In the genomic region with DNA sequence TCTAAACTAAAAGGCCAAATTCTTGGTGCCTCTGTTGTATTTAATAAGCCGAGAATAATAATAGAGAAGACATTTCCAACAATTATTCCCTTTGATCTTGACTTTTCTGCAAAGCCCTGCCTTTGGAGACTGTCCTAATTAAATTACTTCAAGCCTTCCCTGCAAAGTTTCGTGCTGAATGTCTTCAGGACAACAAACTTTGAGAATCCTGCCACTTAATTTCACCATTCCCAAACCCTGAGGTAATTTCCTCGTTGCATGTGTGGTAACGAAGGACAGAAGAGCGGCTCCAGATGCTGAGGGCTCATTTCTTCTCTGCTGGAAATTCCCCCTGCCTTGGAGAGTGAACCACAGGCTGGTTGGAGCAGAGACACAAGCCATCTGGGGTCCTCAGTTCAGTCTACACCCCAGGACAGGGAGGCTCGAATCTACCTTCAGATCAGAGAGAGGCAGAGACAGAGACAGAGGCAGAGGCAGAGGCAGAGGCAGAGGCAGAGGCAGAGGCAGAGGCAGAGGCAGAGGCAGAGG, we compare ENCODE assay signal across 24 mouse cellular contexts.
A peak's percentile ranks its signal among the peaks of the same experiment; 100 is the strongest.
DNase-seq lines count a peak whose midpoint lies in the region; ATAC-seq and TF ChIP-seq lines count a peak whose summit lies in the region.
"Had no signal": no experiment of that assay in that cellular context is flagged by ENCODE, and none has a peak within 500 bp of the region (broad histone marks: within the 10 kb centered on the region; RNA-seq: fewer than 3 reads in every experiment).

No protein-coding gene starts in this region.

- H3K27me3 ChIP-seq in kidney, embryonic 15.5 days: no peaks in the 10 kb centered on the region
- no peaks in the 10 kb centered on the region for H3K27me3 ChIP-seq in embryonic facial prominence, embryonic 13.5 days
- H3K27me3 ChIP-seq: forebrain, embryonic 13.5 days; hindbrain, embryonic 13.5 days; limb, embryonic 13.5 days; neural tube, embryonic 15.5 days; stomach, embryonic 15.5 days had no signal

- no peak for ATAC-seq in kidney, embryonic 15.5 days (replicated peaks; ENCODE audit: low FRiP score)
- ATAC-seq in embryonic facial prominence, embryonic 13.5 days (ENCODE audit: insufficient number of reproducible peaks, insufficient read depth, low FRiP score, low TSS enrichment, low read depth): no peak
- ATAC-seq: forebrain, embryonic 13.5 days had no signal

- no peak overlapping the region for H3K4me2 ChIP-seq in kidney, embryonic 15.5 days
- H3K4me2 ChIP-seq in embryonic facial prominence, embryonic 13.5 days: no peak overlapping the region
- H3K4me2 ChIP-seq: forebrain, embryonic 13.5 days; heart, embryonic 11.5 days; hindbrain, embryonic 13.5 days; limb, embryonic 13.5 days; liver, embryonic 11.5 days; neural tube, embryonic 15.5 days; stomach, embryonic 15.5 days had no signal

- peaks cover 15% of the 10 kb centered on the region; the same call in 1 of the 2 replicates for H3K4me1 ChIP-seq in kidney, embryonic 15.5 days
- H3K4me1 ChIP-seq in lung, adult 2 months (ENCODE audit: control insufficient read depth, insufficient read depth, low read length): peaks cover 2% of the 10 kb centered on the region; the same call in 1 of the 2 replicates
- peaks cover 27% of the 10 kb centered on the region for H3K4me1 ChIP-seq in embryonic facial prominence, embryonic 13.5 days
- H3K4me1 ChIP-seq: forebrain, embryonic 13.5 days; stomach, embryonic 15.5 days had no signal

- H3K36me3 ChIP-seq in kidney, embryonic 15.5 days: no peaks in the 10 kb centered on the region
- no peaks in the 10 kb centered on the region for H3K36me3 ChIP-seq in embryonic facial prominence, embryonic 13.5 days
- H3K36me3 ChIP-seq: hindbrain, embryonic 13.5 days; limb, embryonic 13.5 days; neural tube, embryonic 15.5 days; stomach, embryonic 15.5 days had no signal

- DNase-seq in kidney, adult 11 months: no peak
- DNase-seq in lung, postnatal 10 days: peak; percentile 49
- DNase-seq in lung, adult 2 months: no peak
- DNase-seq in layer of hippocampus, postnatal 25 days (ENCODE audit: extremely low spot score in 1 of 2, low spot score in 1 of 2): no peak
- DNase-seq: adrenal gland, postnatal 36 days; B cell, adult 2 months; cerebellum, adult 18-20 months; cerebellum, postnatal 10 days; gastrocnemius, postnatal 10 days; heart, postnatal 4 days; midbrain, embryonic 14.5 days; retina, postnatal 1 day; right cerebral cortex, postnatal 14 days had no signal

- H3K4me3 ChIP-seq in kidney, embryonic 15.5 days (replicated peaks): no peak overlapping the region
- no peak overlapping the region for H3K4me3 ChIP-seq in lung, adult 2 months (replicated peaks; ENCODE audit: extremely low read depth, low read depth, low read length)
- no peak overlapping the region for H3K4me3 ChIP-seq in embryonic facial prominence, embryonic 13.5 days
- H3K4me3 ChIP-seq: erythroblast, embryonic 14.5 days; forebrain, embryonic 13.5 days; hindbrain, embryonic 13.5 days; layer of hippocampus, adult 2 months; limb, embryonic 13.5 days; neural tube, embryonic 15.5 days; stomach, embryonic 15.5 days had no signal

- H3K9ac ChIP-seq in kidney, embryonic 15.5 days: no peak overlapping the region
- no peak overlapping the region for H3K9ac ChIP-seq in embryonic facial prominence, embryonic 13.5 days
- H3K9ac ChIP-seq: forebrain, embryonic 13.5 days; hindbrain, embryonic 13.5 days; limb, embryonic 13.5 days; neural tube, embryonic 15.5 days; stomach, embryonic 15.5 days had no signal

- 72% methylated on average over 6 of the region's 6 CpGs for WGBS in kidney, embryonic 15.5 days
- WGBS in lung, adult 2 months: 72% methylated on average over 6 of the region's 6 CpGs
- 27% methylated on average over 6 of the region's 6 CpGs for WGBS in embryonic facial prominence, embryonic 13.5 days

- no peak for TF ChIP-seq CTCF in lung, adult 2 months (IDR thresholded peaks at IDR 0.05; ENCODE audit: insufficient read depth, low read length)

- no peak for TF ChIP-seq POLR2A in lung, adult 2 months (IDR thresholded peaks at IDR 0.05; ENCODE audit: borderline replicate concordance, extremely low read depth, low read depth, low read length)

- no peaks in the 10 kb centered on the region for H3K9me3 ChIP-seq in kidney, embryonic 15.5 days (replicated peaks)
- H3K9me3 ChIP-seq in embryonic facial prominence, embryonic 13.5 days: no peaks in the 10 kb centered on the region
- H3K9me3 ChIP-seq: forebrain, embryonic 13.5 days; hindbrain, embryonic 13.5 days; limb, embryonic 13.5 days; neural tube, embryonic 15.5 days; stomach, embryonic 15.5 days had no signal

- peak overlapping the region; percentile 32 for H3K27ac ChIP-seq in kidney, embryonic 15.5 days
- peak overlapping the region; percentile 60 for H3K27ac ChIP-seq in embryonic facial prominence, embryonic 13.5 days
- H3K27ac ChIP-seq: forebrain, embryonic 13.5 days; hindbrain, embryonic 13.5 days; layer of hippocampus, adult 2 months; limb, embryonic 13.5 days; neural tube, embryonic 15.5 days; stomach, embryonic 15.5 days had no signal
